22 mouse cellular contexts compared by ENCODE assay signal in the genomic region with DNA sequence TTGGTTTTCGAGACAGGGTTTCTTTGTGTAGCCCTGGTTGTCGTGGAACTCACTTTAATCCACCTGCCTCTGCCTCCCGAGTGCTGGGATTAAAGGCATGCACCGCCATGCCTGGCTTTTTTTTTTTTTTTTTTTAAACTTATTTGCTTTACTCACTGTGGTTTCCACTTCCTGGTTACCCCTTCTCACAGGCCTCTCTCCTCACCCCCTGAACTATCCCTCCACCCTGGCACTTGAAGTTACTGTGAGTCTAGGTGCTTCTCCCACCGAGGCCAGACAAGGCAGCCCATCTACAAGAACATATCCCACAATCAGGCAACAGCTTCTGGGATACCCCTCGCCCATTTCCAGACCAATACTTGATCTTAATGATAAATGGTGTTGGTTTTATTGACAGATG. TPM values are rescaled to one million over a fixed set of nuclear protein-coding genes. Genes with fewer than 3 reads are reported as not detected.
DNase-seq lines count a peak whose midpoint lies in the region; ATAC-seq and TF ChIP-seq lines count a peak whose summit lies in the region.
"Had no signal": no experiment of that assay in that cellular context is flagged by ENCODE, and none has a peak within 500 bp of the region (broad histone marks: within the 10 kb centered on the region; RNA-seq: fewer than 3 reads in every experiment).

No protein-coding gene starts in this region.

- DNase-seq in neural tube, embryonic 11.5 days (ENCODE audit: low spot score): peak; percentile 16
- no peak for DNase-seq in neural tube, embryonic 10.5 days (ENCODE audit: extremely low spot score, low spot score)
- peak; percentile 52 for DNase-seq in thymus, postnatal 0 days (ENCODE audit: low spot score)
- no peak for DNase-seq in gastrocnemius, postnatal 10 days
- no peak for DNase-seq in gastrocnemius, adult 2 months
- DNase-seq in spleen, postnatal 14 days (ENCODE audit: low spot score in 2 of 2): no peak
- DNase-seq: adrenal gland, postnatal 25 days; cerebellum, adult 8-10 months; cerebellum, postnatal 36 days; forebrain, postnatal 0 days; gastrocnemius, postnatal 36 days; layer of hippocampus, adult 9-11 months; liver, embryonic 13.5 days; lung, adult 2 months; lung, postnatal 14 days had no signal

- H3K27ac ChIP-seq in neural tube, embryonic 11.5 days (ENCODE audit: low read depth, low read length): no peak overlapping the region
- H3K27ac ChIP-seq in midbrain, embryonic 16.5 days (ENCODE audit: low read length): no peak overlapping the region
- H3K27ac ChIP-seq in gastrocnemius, adult 2 months: no peak overlapping the region
- H3K27ac ChIP-seq: heart, embryonic 15.5 days; hindbrain, embryonic 10.5 days; liver, embryonic 13.5 days; stomach, postnatal 0 days had no signal

- 95% methylated on average over 6 of the region's 6 CpGs for WGBS in neural tube, embryonic 11.5 days
- 71% methylated on average over 6 of the region's 6 CpGs for WGBS in midbrain, embryonic 16.5 days

- no peak overlapping the region for H3K9ac ChIP-seq in neural tube, embryonic 11.5 days (ENCODE audit: low read length)
- no peak overlapping the region for H3K9ac ChIP-seq in midbrain, embryonic 16.5 days (ENCODE audit: low read depth, low read length)
- H3K9ac ChIP-seq: forebrain, postnatal 0 days; heart, embryonic 15.5 days; liver, embryonic 13.5 days had no signal

- H3K4me2 ChIP-seq in neural tube, embryonic 11.5 days (ENCODE audit: low read depth): no peak overlapping the region
- H3K4me2 ChIP-seq in midbrain, embryonic 16.5 days (ENCODE audit: low read length): no peak overlapping the region
- H3K4me2 ChIP-seq: heart, embryonic 15.5 days; liver, embryonic 13.5 days had no signal

- H3K4me3 ChIP-seq in neural tube, embryonic 11.5 days (ENCODE audit: low read depth, low read length): no peak overlapping the region
- H3K4me3 ChIP-seq in midbrain, embryonic 16.5 days (ENCODE audit: low read depth, low read length): no peak overlapping the region
- no peak overlapping the region for H3K4me3 ChIP-seq in gastrocnemius, adult 2 months
- H3K4me3 ChIP-seq: heart, embryonic 15.5 days; hindbrain, embryonic 10.5 days; liver, embryonic 13.5 days had no signal

- intact Hi-C loops in gastrocnemius, adult 2 months (cut with DNase I): no loop called here

- no peaks in the 10 kb centered on the region for H3K36me3 ChIP-seq in neural tube, embryonic 11.5 days (ENCODE audit: control insufficient read depth, insufficient read depth, low read length)
- no peaks in the 10 kb centered on the region for H3K36me3 ChIP-seq in midbrain, embryonic 16.5 days (ENCODE audit: control insufficient read depth, insufficient read depth, low read length)
- H3K36me3 ChIP-seq: heart, embryonic 15.5 days; liver, embryonic 13.5 days had no signal

- H3K9me3 ChIP-seq in neural tube, embryonic 11.5 days (ENCODE audit: control insufficient read depth, low read length): no peaks in the 10 kb centered on the region
- H3K9me3 ChIP-seq in midbrain, embryonic 16.5 days (replicated peaks; ENCODE audit: control insufficient read depth, low read length, poor library complexity, severe bottlenecking): no peaks in the 10 kb centered on the region
- H3K9me3 ChIP-seq: heart, embryonic 15.5 days; hindbrain, embryonic 10.5 days; liver, embryonic 13.5 days had no signal

- ATAC-seq in neural tube, embryonic 11.5 days (ENCODE audit: insufficient read depth, low FRiP score, low TSS enrichment): no peak
- peak; percentile 77 for ATAC-seq in granulocyte monocyte progenitor cell, adult 5-6 weeks (replicated peaks; ENCODE audit: poor library complexity, severe bottlenecking)
- ATAC-seq in midbrain, embryonic 16.5 days: no peak
- ATAC-seq: forebrain, postnatal 0 days; hindbrain, embryonic 16.5 days; intestine, postnatal 0 days had no signal

- TF ChIP-seq CTCF in gastrocnemius, adult 2 months (IDR thresholded peaks at IDR 0.05): no peak

- H3K27me3 ChIP-seq in neural tube, embryonic 11.5 days (ENCODE audit: control insufficient read depth, insufficient read depth, low read length): no peaks in the 10 kb centered on the region
- no peaks in the 10 kb centered on the region for H3K27me3 ChIP-seq in midbrain, embryonic 16.5 days (ENCODE audit: control insufficient read depth, insufficient read depth, low read depth, low read length)
- H3K27me3 ChIP-seq: heart, embryonic 15.5 days; liver, embryonic 13.5 days had no signal

- H3K4me1 ChIP-seq in neural tube, embryonic 11.5 days (ENCODE audit: control insufficient read depth, insufficient read depth, low read length): no peaks in the 10 kb centered on the region
- H3K4me1 ChIP-seq in midbrain, embryonic 16.5 days (ENCODE audit: control insufficient read depth, insufficient read depth, low read length): no peaks in the 10 kb centered on the region
- H3K4me1 ChIP-seq: heart, embryonic 15.5 days; hindbrain, embryonic 10.5 days; liver, embryonic 13.5 days had no signal

RNA-seq across cellular contexts. Expression of a gene that starts 14.8 kb away (rescaled TPM):
- polyA plus RNA-seq in neural tube, embryonic 11.5 days (2014; fragmentation: Nextera tagmentation; extraction: Ambion mirVana): 24.0 and 24.6 TPM in 2 replicates
- total RNA-seq in granulocyte monocyte progenitor cell, adult 5-6 weeks (2014; fragmentation: Nextera tagmentation): 23.8 and 34.5 TPM in 2 replicates
- total RNA-seq in granulocyte monocyte progenitor cell, adult 5-6 weeks (2017): 30.9 and 40.2 TPM in 2 replicates
- polyA plus RNA-seq in thymus, postnatal 0 days (2015; fragmentation: Nextera tagmentation; extraction: Ambion mirVana): 12.1 and 17.3 TPM in 2 replicates
- 26.7 and 29.8 TPM in 2 replicates for polyA plus RNA-seq in midbrain, embryonic 16.5 days (2015; fragmentation: Nextera tagmentation; extraction: Ambion mirVana)
- 10 to 100 TPM; 11.7 to 13.2 TPM for total RNA-seq in gastrocnemius, postnatal 10 days (2021)
- 10 to 100 TPM in 1 of 2 experiments, 1 to 10 TPM in 1; 8.0 to 14.0 TPM for total RNA-seq in gastrocnemius, adult 2 months (2021)

Comparison
In these comparisons a context has a peak if more than half of its experiments do, and no peak if none do; other contexts are left out.
1. DNase-seq: peak in neural tube, embryonic 11.5 days (single experiment) and thymus, postnatal 0 days (single experiment); none in neural tube, embryonic 10.5 days (single experiment), gastrocnemius, postnatal 10 days (single experiment), gastrocnemius, adult 2 months (single experiment) and spleen, postnatal 14 days (0 of 2).